Mouse (Mus musculus) lung, postnatal 0 days (tissue): ENCODE data around the gene Hoxb4.

Source experiments
- CTCF ChIP-seq: IDR thresholded peaks from 2 replicates; pipeline ENCODE4 v1.5.1; 2016; ENCODE audit warnings: antibody characterized with exemption, mild to moderate bottlenecking
- EP300 ChIP-seq: IDR thresholded peaks from 2 replicates; pipeline ENCODE4 v1.6.1; 2016; ENCODE audit warnings: antibody characterized with exemption, mild to moderate bottlenecking, control low read depth

- TF ChIP-seq EP300: no peak
- 0 out of 2 replicates have a peak, but pooled peaks have one; percentile 15 for TF ChIP-seq CTCF
Measured at GRCm38 (mm10) chr11:96300354-96301063, 17.6 kb upstream of the Hoxb4 start.
